Mouse (Mus musculus): ENCODE measurements around the gene Ankrd37. TPM values are rescaled to one million over a fixed set of nuclear protein-coding genes. Genes with fewer than 3 reads are reported as not detected.

Gene Ankrd37
- total RNA-seq, 2 experiments from 2014 or later: 7.1 to 8.2 TPM

GRCm38 (mm10) chr8:45999138-45999783 is 6.2 kb downstream of the Ankrd37 start, which contains the start of gene Lrp2bp:
Lrp2bp (plus strand) TSS chr8:45999303.
- H3K4me3 ChIP-seq: peak within 1 kb of the TSS; percentile 68
- DNase-seq (ENCODE audit: extremely low spot score in 1 of 2, low spot score in 2 of 2): peak; percentile 26 to 28
- intact Hi-C loops (cut with DNase I): loop anchor here (1.0 to 5.0 kb wide), 3 partner anchors 24 to 212 kb away; partner anchors contain the start of genes 1700029J07Rik, Cfap97, Slc25a4 and Snx25
- TF ChIP-seq CTCF (IDR thresholded peaks at IDR 0.05): no peak; the same call in 1 of the 2 replicates
- peak within 1 kb of the TSS; percentile 100 for H3K27ac ChIP-seq

- H3K4me3 ChIP-seq: peak overlapping the region; percentile 68; the same call in 1 of the 2 replicates
- peak; percentile 34 for TF ChIP-seq CTCF (IDR thresholded peaks at IDR 0.05)
- DNase-seq (ENCODE audit: extremely low spot score in 1 of 2, low spot score in 2 of 2): no peak
- H3K27ac ChIP-seq: no peak overlapping the region
- intact Hi-C loops (cut with DNase I): loop anchor here (2.0 to 5.0 kb wide), 2 partner anchors 154 to 213 kb away; partner anchors contain the start of genes Cfap97, Slc25a4 and Snx25
These were observed 7.3 kb downstream of the Ankrd37 start for GRCm38 (mm10) chr8:45998228-45998627.

DNA sequence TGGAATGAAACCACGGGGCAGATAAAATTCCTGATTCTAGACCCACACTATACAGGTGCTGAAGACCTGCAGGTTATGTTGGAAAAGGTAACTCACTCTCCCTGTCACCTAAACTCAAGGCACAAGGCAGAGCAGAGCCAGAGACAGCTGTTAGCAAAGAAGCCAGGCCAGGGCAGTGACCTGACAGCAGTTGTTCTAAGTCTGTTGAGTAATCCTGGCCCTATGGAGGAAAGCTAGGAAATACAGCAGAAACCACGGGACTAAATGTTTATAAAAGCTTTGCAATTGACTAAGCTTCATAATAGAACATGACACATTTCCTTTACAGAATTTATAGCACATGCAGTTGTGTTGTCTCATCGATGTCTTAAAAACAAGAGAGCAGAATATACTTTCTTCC is 9.9 kb downstream of the Ankrd37 start:
- intact Hi-C loops (cut with DNase I): loop anchor here (5.0 kb wide), 1 partner anchor 157 kb away; the partner anchor contains the start of genes Cfap97 and Snx25
- no peak for TF ChIP-seq CTCF (IDR thresholded peaks at IDR 0.05)
- H3K4me3 ChIP-seq: no peak overlapping the region
- H3K27ac ChIP-seq: no peak overlapping the region
- no peak for DNase-seq (ENCODE audit: extremely low spot score in 1 of 2, low spot score in 2 of 2)

- H3K27ac ChIP-seq: no peak overlapping the region
- no peak for DNase-seq (ENCODE audit: extremely low spot score in 1 of 2, low spot score in 2 of 2)
- H3K4me3 ChIP-seq: no peak overlapping the region
- TF ChIP-seq CTCF (IDR thresholded peaks at IDR 0.05): peak; percentile 39
- intact Hi-C loops (cut with DNase I): no loop called here
These were observed 11.4 kb downstream of the Ankrd37 start for GRCm38 (mm10) chr8:45994111-45994510.

GRCm38 (mm10) chr8:45990631-45991310 is 14.7 kb downstream of the Ankrd37 start:
- no peak for DNase-seq (ENCODE audit: extremely low spot score in 1 of 2, low spot score in 2 of 2)
- no peak overlapping the region for H3K27ac ChIP-seq
- no peak overlapping the region for H3K4me3 ChIP-seq
- intact Hi-C loops (cut with DNase I): no loop called here
- no peak for TF ChIP-seq CTCF (IDR thresholded peaks at IDR 0.05)

DNA sequence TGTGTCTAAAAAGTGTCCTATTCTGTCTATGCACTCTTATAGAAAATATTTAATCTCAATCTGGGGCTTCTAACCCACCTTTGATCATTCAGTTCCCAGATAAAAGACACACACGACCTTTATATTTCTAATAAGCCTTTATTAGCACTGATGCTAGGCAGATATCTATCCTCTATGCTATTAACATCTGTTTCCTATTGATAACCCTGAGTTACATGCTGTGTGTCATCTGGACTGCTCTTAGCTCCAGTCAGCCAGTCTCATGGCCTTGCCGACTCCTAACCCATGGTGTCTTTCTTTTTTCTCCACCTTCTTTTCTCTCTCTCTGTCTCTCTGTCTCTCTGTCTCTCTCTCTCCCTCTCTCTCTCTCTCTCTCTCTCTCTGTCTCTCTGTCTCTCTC is 17.3 kb downstream of the Ankrd37 start:
- no peak for DNase-seq (ENCODE audit: extremely low spot score in 1 of 2, low spot score in 2 of 2)
- TF ChIP-seq CTCF (IDR thresholded peaks at IDR 0.05): no peak
- no peak overlapping the region for H3K27ac ChIP-seq
- no peak overlapping the region for H3K4me3 ChIP-seq
- intact Hi-C loops (cut with DNase I): no loop called here

DNA sequence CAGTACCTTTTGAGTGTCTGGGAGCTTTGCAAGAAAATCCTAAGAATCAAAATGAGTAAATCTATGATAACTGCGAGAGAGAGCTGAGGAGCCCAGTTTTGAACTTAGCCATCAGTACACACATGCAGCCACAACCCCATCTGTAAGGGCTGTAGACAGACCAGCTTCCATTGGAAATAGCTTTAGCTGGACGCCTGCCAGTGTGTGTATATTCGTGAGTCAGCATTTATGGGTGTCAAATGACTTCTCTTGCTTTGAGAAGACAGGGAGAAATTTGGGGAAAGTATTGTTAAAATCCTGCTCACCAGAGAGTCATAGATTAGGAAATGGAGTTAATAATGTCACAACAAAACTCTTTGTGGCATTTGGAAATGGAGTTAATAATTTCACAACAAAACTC is 18.8 kb downstream of the Ankrd37 start:
- no peak overlapping the region for H3K4me3 ChIP-seq
- intact Hi-C loops (cut with DNase I): no loop called here
- H3K27ac ChIP-seq: no peak overlapping the region
- no peak for TF ChIP-seq CTCF (IDR thresholded peaks at IDR 0.05)
- no peak for DNase-seq (ENCODE audit: extremely low spot score in 1 of 2, low spot score in 2 of 2)

DNA sequence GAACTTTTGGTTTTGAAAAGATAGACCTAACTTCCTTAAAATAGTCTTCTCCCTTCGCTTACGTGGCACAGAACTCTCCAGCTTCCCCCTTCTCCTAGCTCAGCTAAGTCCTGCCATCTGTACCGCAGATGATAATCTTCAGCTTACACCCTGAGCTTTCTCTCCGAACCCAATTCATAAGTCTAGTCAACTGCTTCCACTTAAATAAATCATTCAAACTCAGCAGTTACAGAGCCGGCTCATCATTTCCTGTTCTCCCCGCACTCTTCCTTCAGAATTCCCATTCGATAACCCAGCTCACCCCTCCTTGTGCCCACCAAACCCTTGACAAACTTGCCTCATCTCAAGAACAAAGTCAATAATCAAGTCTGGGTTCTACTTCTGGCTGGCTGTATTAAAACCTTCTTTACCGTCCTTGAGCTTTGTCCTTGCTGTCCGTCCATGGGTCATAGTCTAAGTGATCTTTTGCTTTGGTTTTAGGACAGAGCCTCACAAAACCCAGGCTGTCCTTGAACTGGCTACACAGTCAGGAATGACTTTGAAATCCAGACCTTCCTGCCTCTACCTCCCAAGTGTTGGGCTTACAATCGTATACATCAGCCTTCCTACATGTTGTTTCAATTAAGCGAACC is 29.6 kb downstream of the Ankrd37 start:
- peak overlapping the region; percentile 83 for H3K4me3 ChIP-seq
- no peak for TF ChIP-seq CTCF (IDR thresholded peaks at IDR 0.05)
- no peak for DNase-seq (ENCODE audit: extremely low spot score in 1 of 2, low spot score in 2 of 2)
- intact Hi-C loops (cut with DNase I): loop anchor here (1.0 kb wide), 1 partner anchor 23 kb away; the partner anchor contains the start of gene Lrp2bp
- H3K27ac ChIP-seq: peak overlapping the region; percentile 78

DNA sequence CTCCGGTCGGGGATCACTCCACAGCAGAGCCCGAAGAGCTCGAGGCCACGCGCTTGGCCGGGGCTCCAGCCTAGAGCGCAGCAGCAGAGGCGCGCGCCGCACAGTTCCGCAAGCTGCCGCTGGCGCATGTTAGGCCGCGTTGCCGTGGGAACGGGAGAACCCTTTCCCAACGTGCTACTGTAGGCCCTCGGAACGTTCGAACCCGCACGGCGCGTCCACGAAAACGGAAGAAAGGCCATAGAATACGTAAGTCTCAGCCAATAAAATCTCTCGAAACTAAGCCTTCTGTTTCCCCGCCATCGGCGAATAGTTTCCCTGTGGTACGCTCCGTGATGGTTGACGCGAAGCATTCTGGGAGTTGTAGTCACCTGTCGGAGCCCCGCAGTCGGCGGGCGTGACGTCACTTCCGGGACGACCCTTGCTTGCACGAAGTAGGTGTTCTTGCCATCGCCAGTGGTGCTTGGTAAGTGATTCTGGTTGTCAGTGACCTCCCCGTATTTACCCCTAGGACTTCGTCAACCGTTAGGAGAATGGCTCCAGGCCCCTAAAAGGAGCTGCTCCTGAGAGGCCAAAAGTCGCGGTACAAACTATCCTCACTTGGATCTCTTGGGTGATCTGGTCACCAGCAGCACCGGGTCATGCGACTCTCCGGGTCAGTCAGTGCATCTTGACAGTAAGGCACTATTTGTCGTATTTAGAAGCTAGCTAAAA is 30.2 kb downstream of the Ankrd37 start, which contains the start of the genes 1700029J07Rik and Ufsp2:
1700029J07Rik (minus strand) TSS at position 127 of the 711 bp plus-strand sequence.
Ufsp2 (plus strand) TSS at position 403 of the 711 bp plus-strand sequence.
- H3K4me3 ChIP-seq: peak within 1 kb of the TSS; percentile 83
- peak; percentile 63 for TF ChIP-seq CTCF (IDR thresholded peaks at IDR 0.05)
- intact Hi-C loops (cut with DNase I): loop anchor here (1.0 kb wide), 1 partner anchor 24 kb away; the partner anchor contains the start of gene Lrp2bp
- DNase-seq (ENCODE audit: extremely low spot score in 1 of 2, low spot score in 2 of 2): peak; percentile 97 to 98
- peak within 1 kb of the TSS; percentile 78 for H3K27ac ChIP-seq

DNA sequence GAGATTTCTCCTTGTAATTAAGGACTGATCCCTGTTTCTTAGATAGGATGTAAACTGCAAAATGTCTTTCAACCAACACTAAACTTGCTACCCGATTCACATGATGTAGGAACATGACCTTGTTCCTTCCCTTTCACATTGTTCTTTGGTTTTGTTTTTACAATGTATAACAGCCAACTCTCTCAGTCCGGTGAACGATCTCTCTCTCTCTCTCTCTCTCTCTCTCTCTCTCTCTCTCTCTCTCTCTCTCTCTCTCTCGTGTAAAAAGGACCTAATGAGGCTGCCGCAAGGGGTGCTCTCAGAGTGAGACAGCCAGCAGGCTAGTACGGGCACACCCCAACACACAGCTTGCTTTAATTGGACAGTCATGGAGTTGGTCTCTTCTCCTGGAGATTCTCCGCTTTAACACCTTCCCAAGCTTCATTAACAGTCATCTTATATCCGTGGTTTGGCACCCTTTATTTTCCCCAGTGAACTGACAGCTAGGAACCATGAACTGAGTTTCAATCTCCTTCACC is 31.5 kb downstream of the Ankrd37 start:
- intact Hi-C loops (cut with DNase I): no loop called here
- TF ChIP-seq CTCF (IDR thresholded peaks at IDR 0.05): no peak
- no peak for DNase-seq (ENCODE audit: extremely low spot score in 1 of 2, low spot score in 2 of 2)
- no peak overlapping the region for H3K27ac ChIP-seq
- no peak overlapping the region; the same call in 1 of the 2 replicates for H3K4me3 ChIP-seq

- no peak for DNase-seq (ENCODE audit: extremely low spot score in 1 of 2, low spot score in 2 of 2)
- no peak overlapping the region for H3K27ac ChIP-seq
- peak; percentile 4 for TF ChIP-seq CTCF (IDR thresholded peaks at IDR 0.05)
- H3K4me3 ChIP-seq: no peak overlapping the region
- intact Hi-C loops (cut with DNase I): no loop called here
These were observed 34.6 kb downstream of the Ankrd37 start for GRCm38 (mm10) chr8:45970894-45971293.

Measured in left cerebral cortex, adult 2 months (tissue).